In genomic region chr7:129636992-129637391, GRCm38 (mm10) we compare ENCODE assay signal across 22 mouse cellular contexts. TPM values are rescaled to one million over a fixed set of nuclear protein-coding genes. Genes with fewer than 3 reads are reported as not detected.
DNase-seq lines count a peak whose midpoint lies in the region; ATAC-seq lines count a peak whose summit lies in the region.
"Had no signal": no experiment of that assay in that cellular context is flagged by ENCODE, and none has a peak within 500 bp of the region (broad histone marks: within the 10 kb centered on the region; RNA-seq: fewer than 3 reads in every experiment).

No protein-coding gene starts in this region.

- 56% methylated on average over 9 of the region's 9 CpGs for WGBS in kidney, embryonic 16.5 days
- WGBS in midbrain, embryonic 11.5 days = 90% methylated on average over 9 of the region's 9 CpGs
- WGBS in midbrain, embryonic 10.5 days = 86% methylated on average over 9 of the region's 9 CpGs

- peak; percentile 50 for ATAC-seq in kidney, embryonic 16.5 days (ENCODE audit: low FRiP score, low TSS enrichment)
- no peak for ATAC-seq in midbrain, embryonic 11.5 days (ENCODE audit: low FRiP score)
- ATAC-seq: forebrain, embryonic 14.5 days had no signal

- H3K36me3 ChIP-seq in kidney, embryonic 16.5 days (ENCODE audit: insufficient read depth, low read length) = peaks cover 34% of the 10 kb centered on the region
- peaks cover 4% of the 10 kb centered on the region; the same call in 1 of the 2 replicates for H3K36me3 ChIP-seq in midbrain, embryonic 11.5 days (ENCODE audit: control insufficient read depth, insufficient read depth, low read length)
- peaks cover 55% of the 10 kb centered on the region for H3K36me3 ChIP-seq in midbrain, embryonic 10.5 days

- no peaks in the 10 kb centered on the region for H3K27me3 ChIP-seq in kidney, embryonic 16.5 days (ENCODE audit: insufficient read depth, low read length)
- H3K27me3 ChIP-seq in midbrain, embryonic 11.5 days (ENCODE audit: control insufficient read depth, insufficient read depth, low read length) = no peaks in the 10 kb centered on the region
- no peaks in the 10 kb centered on the region for H3K27me3 ChIP-seq in midbrain, embryonic 10.5 days (ENCODE audit: low read depth, poor library complexity, severe bottlenecking)
- H3K27me3 ChIP-seq: embryonic facial prominence, embryonic 13.5 days; embryonic facial prominence, embryonic 15.5 days; forebrain, embryonic 12.5 days had no signal

- H3K27ac ChIP-seq in kidney, embryonic 16.5 days (ENCODE audit: low read length) = peak overlapping the region; percentile 72
- H3K27ac ChIP-seq in midbrain, embryonic 11.5 days (ENCODE audit: low read depth, low read length) = no peak overlapping the region
- no peak overlapping the region for H3K27ac ChIP-seq in midbrain, embryonic 10.5 days (replicated peaks)
- H3K27ac ChIP-seq: embryonic facial prominence, embryonic 13.5 days; embryonic facial prominence, embryonic 15.5 days; forebrain, embryonic 10.5 days; forebrain, embryonic 12.5 days had no signal

- no peaks in the 10 kb centered on the region for H3K4me1 ChIP-seq in kidney, embryonic 16.5 days (ENCODE audit: insufficient read depth, low read length)
- H3K4me1 ChIP-seq in midbrain, embryonic 11.5 days (ENCODE audit: control insufficient read depth, insufficient read depth, low read length) = no peaks in the 10 kb centered on the region; the same call in 1 of the 2 replicates
- H3K4me1 ChIP-seq in midbrain, embryonic 10.5 days = no peaks in the 10 kb centered on the region
- H3K4me1 ChIP-seq: embryonic facial prominence, embryonic 15.5 days; forebrain, embryonic 12.5 days had no signal

- H3K4me3 ChIP-seq in kidney, embryonic 16.5 days (ENCODE audit: low read length) = no peak overlapping the region
- no peak overlapping the region for H3K4me3 ChIP-seq in midbrain, embryonic 11.5 days (ENCODE audit: low read depth, low read length)
- no peak overlapping the region for H3K4me3 ChIP-seq in midbrain, embryonic 10.5 days
- H3K4me3 ChIP-seq: embryonic facial prominence, embryonic 13.5 days; embryonic facial prominence, embryonic 15.5 days; erythroblast, embryonic 14.5 days; forebrain, embryonic 10.5 days; forebrain, embryonic 12.5 days had no signal

- peak; percentile 20 for DNase-seq in kidney, adult 9 months
- no peak for DNase-seq in kidney, postnatal 25 days
- DNase-seq in kidney, adult 8-10 months = no peak
- DNase-seq in midbrain, embryonic 11.5 days (ENCODE audit: low spot score, missing footprints) = peak; percentile 59
- no peak for DNase-seq in midbrain, embryonic 10.5 days (ENCODE audit: low spot score)
- DNase-seq: adrenal gland, adult 2 months; adrenal gland, postnatal 10 days; adrenal gland, postnatal 25 days; cerebellum, adult 11 months; cerebellum, adult 18-20 months; cerebellum, adult 8-10 months; cerebellum, adult 9-11 months; cerebellum, postnatal 14 days; cerebellum, postnatal 36 days; embryo, embryonic 11 days had no signal

- H3K4me2 ChIP-seq in kidney, embryonic 16.5 days (replicated peaks; ENCODE audit: low read depth, low read length) = no peak overlapping the region
- H3K4me2 ChIP-seq in midbrain, embryonic 11.5 days = no peak overlapping the region
- H3K4me2 ChIP-seq: embryonic facial prominence, embryonic 13.5 days; embryonic facial prominence, embryonic 15.5 days; forebrain, embryonic 12.5 days had no signal

- H3K9me3 ChIP-seq in kidney, embryonic 16.5 days (ENCODE audit: low read length) = no peaks in the 10 kb centered on the region
- no peaks in the 10 kb centered on the region for H3K9me3 ChIP-seq in midbrain, embryonic 11.5 days (ENCODE audit: control insufficient read depth, low read length)
- no peaks in the 10 kb centered on the region for H3K9me3 ChIP-seq in midbrain, embryonic 10.5 days (replicated peaks)
- H3K9me3 ChIP-seq: embryonic facial prominence, embryonic 13.5 days; embryonic facial prominence, embryonic 15.5 days; forebrain, embryonic 10.5 days; forebrain, embryonic 12.5 days had no signal

- no peak overlapping the region for H3K9ac ChIP-seq in kidney, embryonic 16.5 days (replicated peaks; ENCODE audit: low read length)
- no peak overlapping the region for H3K9ac ChIP-seq in midbrain, embryonic 11.5 days (ENCODE audit: low read length)
- H3K9ac ChIP-seq: embryonic facial prominence, embryonic 13.5 days; embryonic facial prominence, embryonic 15.5 days; forebrain, embryonic 12.5 days had no signal

RNA-seq across cellular contexts. Expression of gene Wdr11, which starts 45.3 kb away (rescaled TPM):
- 53.6 and 56.4 TPM in 2 replicates for polyA plus RNA-seq in kidney, embryonic 16.5 days (2015; fragmentation: Nextera tagmentation; extraction: Ambion mirVana)
- polyA plus RNA-seq in midbrain, embryonic 11.5 days (2014; fragmentation: Nextera tagmentation; extraction: Ambion mirVana) = 37.6 and 39.9 TPM in 2 replicates
- 37.3 and 43.8 TPM in 2 replicates for polyA plus RNA-seq in midbrain, embryonic 10.5 days (2016; fragmentation: Nextera tagmentation; extraction: Ambion mirVana)

Comparison
In these comparisons a context has a peak if more than half of its experiments do, and no peak if none do; other contexts are left out.
1. DNase-seq: peak in kidney, adult 9 months (single experiment) and midbrain, embryonic 11.5 days (single experiment); none in kidney, postnatal 25 days (0 of 2), kidney, adult 8-10 months (0 of 2) and midbrain, embryonic 10.5 days (single experiment).